Mouse (Mus musculus): ENCODE results near the gene Lefty2. TPM values are rescaled to one million over a fixed set of nuclear protein-coding genes. Genes with fewer than 3 reads are reported as not detected.
"Not testable (repeated sequence)": the region's sequence is repeated elsewhere in the genome, so short reads cannot be mapped to it uniquely, and the experiment has no call there.

Gene Lefty2
- total and polyA plus RNA-seq, 3 experiments = 0.08 TPM; not detected in 2

- 56% methylated on average over 6 of the region's 6 CpGs for WGBS
- H3K9ac ChIP-seq (ENCODE audit: low read depth, low read length) = no peak overlapping the region
Observed at GRCm38 (mm10) chr1:180933659-180934058, 40.8 kb downstream of the Lefty2 start.

GRCm38 (mm10) chr1:180934467-180935419, 41.8 kb downstream of the Lefty2 start, which contains the start of gene Lefty1:
Gene Lefty1, plus strand, starts transcription at chr1:180935022.
- Histone ChIP-seq H3K4me3 (no peak within 1 kb of the TSS), H3K36me3 (ENCODE audit: control insufficient read depth, insufficient read depth, low read length) (no peaks in the 10 kb centered on the region), H3K27ac (no peak within 1 kb of the TSS), H3K79me2 (replicated peaks; ENCODE audit: control insufficient read depth, insufficient read depth, low read length) (no peaks in the 10 kb centered on the region), H3K9ac (ENCODE audit: low read depth, low read length) (no peak within 1 kb of the TSS), H3K27me3 (ENCODE audit: control insufficient read depth, insufficient read depth, low read length) (0 out of 2 replicates have a peak, but pooled peaks cover 5% of the 10 kb centered on the region), H3K4me1 (ENCODE audit: control insufficient read depth, insufficient read depth, low read length) (no peaks in the 10 kb centered on the region)
- DNase-seq = no peak
- TF ChIP-seq CTCF (IDR thresholded peaks at IDR 0.05) = no peak
- TF ChIP-seq POLR2A (IDR thresholded peaks at IDR 0.05; ENCODE audit: insufficient read depth, low read depth, low read length) = no peak
- no peak for TF ChIP-seq EP300 (IDR thresholded peaks at IDR 0.05; ENCODE audit: insufficient read depth, low read depth, low read length)
- WGBS = 47% methylated on average over 21 of the region's 21 CpGs
- intact Hi-C loops (cut with DNase I) = no loop called here

More at GRCm38 (mm10) chr1:180933659-180934058, 40.8 kb downstream of the Lefty2 start:
- H3K4me3 ChIP-seq = no peak overlapping the region
- H3K4me1 ChIP-seq (ENCODE audit: control insufficient read depth, insufficient read depth, low read length) = no peaks in the 10 kb centered on the region
- no peak for DNase-seq
- intact Hi-C loops (cut with DNase I) = no loop called here
- TF ChIP-seq POLR2A (IDR thresholded peaks at IDR 0.05; ENCODE audit: insufficient read depth, low read depth, low read length) = no peak
- TF ChIP-seq CTCF (IDR thresholded peaks at IDR 0.05) = no peak
- TF ChIP-seq EP300 (IDR thresholded peaks at IDR 0.05; ENCODE audit: insufficient read depth, low read depth, low read length) = no peak
- H3K79me2 ChIP-seq (replicated peaks; ENCODE audit: control insufficient read depth, insufficient read depth, low read length) = no peaks in the 10 kb centered on the region
- H3K27ac ChIP-seq = no peak overlapping the region
- no peaks in the 10 kb centered on the region for H3K36me3 ChIP-seq (ENCODE audit: control insufficient read depth, insufficient read depth, low read length)
- 0 out of 2 replicates have a peak, but pooled peaks cover 5% of the 10 kb centered on the region for H3K27me3 ChIP-seq (ENCODE audit: control insufficient read depth, insufficient read depth, low read length)

DNA sequence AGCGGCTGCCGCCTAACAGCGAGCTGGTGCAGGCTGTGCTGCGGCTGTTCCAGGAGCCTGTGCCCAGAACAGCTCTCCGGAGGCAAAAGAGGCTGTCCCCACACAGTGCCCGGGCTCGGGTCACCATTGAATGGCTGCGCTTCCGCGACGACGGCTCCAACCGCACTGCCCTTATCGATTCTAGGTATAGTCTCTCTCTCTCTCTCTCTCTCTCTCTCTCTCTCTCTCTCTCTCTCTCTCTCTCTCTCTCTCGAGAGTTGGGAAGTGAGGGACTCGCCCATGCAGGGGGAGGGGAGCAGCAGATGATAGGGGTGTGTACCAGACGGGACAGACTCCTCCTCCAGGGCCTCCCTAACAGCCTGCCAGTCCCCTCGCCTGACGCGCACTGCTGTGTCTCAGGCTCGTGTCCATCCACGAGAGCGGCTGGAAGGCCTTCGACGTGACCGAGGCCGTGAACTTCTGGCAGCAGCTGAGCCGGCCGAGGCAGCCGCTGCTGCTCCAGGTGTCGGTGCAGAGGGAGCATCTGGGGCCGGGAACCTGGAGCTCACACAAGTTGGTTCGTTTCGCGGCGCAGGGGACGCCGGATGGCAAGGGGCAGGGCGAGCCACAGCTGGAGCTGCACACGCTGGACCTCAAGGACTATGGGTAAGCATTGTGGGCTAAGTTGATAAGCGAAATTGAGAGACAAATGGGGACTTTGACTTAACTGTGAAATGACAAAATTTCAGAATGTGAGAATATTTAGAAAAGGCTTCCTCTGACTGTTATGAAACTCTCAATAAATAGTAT, 43.9 kb downstream of the Lefty2 start:
- H3K79me2 ChIP-seq (replicated peaks; ENCODE audit: control insufficient read depth, insufficient read depth, low read length); intact Hi-C loops (cut with DNase I); H3K4me3 ChIP-seq; H3K4me1 ChIP-seq (ENCODE audit: control insufficient read depth, insufficient read depth, low read length); H3K27me3 ChIP-seq (ENCODE audit: control insufficient read depth, insufficient read depth, low read length); H3K27ac ChIP-seq; H3K36me3 ChIP-seq (ENCODE audit: control insufficient read depth, insufficient read depth, low read length): not testable (repeated sequence)
- 0 out of 2 replicates have a peak, but pooled peaks have one; percentile 22 for TF ChIP-seq POLR2A (IDR thresholded peaks at IDR 0.05; ENCODE audit: insufficient read depth, low read depth, low read length)
- DNase-seq = peak; percentile 61 to 66
- H3K9ac ChIP-seq (ENCODE audit: low read depth, low read length) = peak overlapping the region; percentile 55
- WGBS = 8% methylated on average over 41 of the region's 41 CpGs

DNA sequence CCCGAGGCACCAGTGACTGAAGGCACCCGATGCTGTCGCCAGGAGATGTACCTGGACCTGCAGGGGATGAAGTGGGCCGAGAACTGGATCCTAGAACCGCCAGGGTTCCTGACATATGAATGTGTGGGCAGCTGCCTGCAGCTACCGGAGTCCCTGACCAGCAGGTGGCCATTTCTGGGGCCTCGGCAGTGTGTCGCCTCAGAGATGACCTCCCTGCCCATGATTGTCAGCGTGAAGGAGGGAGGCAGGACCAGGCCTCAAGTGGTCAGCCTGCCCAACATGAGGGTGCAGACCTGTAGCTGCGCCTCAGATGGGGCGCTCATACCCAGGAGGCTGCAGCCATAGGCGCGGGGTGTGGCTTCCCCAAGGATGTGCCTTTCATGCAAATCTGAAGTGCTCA, 44.7 kb downstream of the Lefty2 start:
- H3K27me3 ChIP-seq (ENCODE audit: control insufficient read depth, insufficient read depth, low read length); H3K4me1 ChIP-seq (ENCODE audit: control insufficient read depth, insufficient read depth, low read length); H3K4me3 ChIP-seq; H3K79me2 ChIP-seq (replicated peaks; ENCODE audit: control insufficient read depth, insufficient read depth, low read length); H3K27ac ChIP-seq; H3K36me3 ChIP-seq (ENCODE audit: control insufficient read depth, insufficient read depth, low read length); DNase-seq; H3K9ac ChIP-seq (ENCODE audit: low read depth, low read length); intact Hi-C loops (cut with DNase I): not testable (repeated sequence)
- WGBS = 87% methylated on average over 13 of the region's 13 CpGs

DNA sequence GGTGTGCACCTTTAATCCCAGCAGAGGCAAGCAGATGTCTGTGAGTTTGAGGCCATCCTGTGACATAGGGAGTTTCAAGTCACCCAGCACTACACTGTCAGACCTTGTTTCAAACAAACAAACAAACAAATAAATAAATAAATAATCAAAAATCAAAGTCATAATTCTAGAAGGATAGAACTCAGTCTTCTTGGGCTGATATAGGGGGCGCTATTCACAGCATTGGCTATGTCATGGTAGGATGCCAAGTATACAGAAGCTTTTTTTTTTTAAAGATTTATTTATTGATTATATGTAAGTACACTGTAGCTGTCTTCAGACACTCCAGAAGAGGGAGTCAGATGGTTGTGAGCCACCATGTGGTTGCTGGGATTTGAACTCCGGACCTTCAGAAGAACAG, 45.9 kb downstream of the Lefty2 start:
- H3K79me2 ChIP-seq (replicated peaks; ENCODE audit: control insufficient read depth, insufficient read depth, low read length); DNase-seq; H3K36me3 ChIP-seq (ENCODE audit: control insufficient read depth, insufficient read depth, low read length); H3K27me3 ChIP-seq (ENCODE audit: control insufficient read depth, insufficient read depth, low read length); H3K4me3 ChIP-seq; H3K27ac ChIP-seq; intact Hi-C loops (cut with DNase I); H3K9ac ChIP-seq (ENCODE audit: low read depth, low read length): not testable (repeated sequence)
- 82% methylated on average over 2 of the region's 2 CpGs for WGBS
- peaks cover 10% of the 10 kb centered on the region; the same call in 1 of the 2 replicates for H3K4me1 ChIP-seq (ENCODE audit: control insufficient read depth, insufficient read depth, low read length)
- TF ChIP-seq CTCF (IDR thresholded peaks at IDR 0.05) = peak; percentile 25

Measured in heart, adult 2 months (tissue).